Mouse (Mus musculus) liver, embryonic 14.5 days (tissue): Measurements from ENCODE around the gene Col23a1. TPM values are rescaled to one million over a fixed set of nuclear protein-coding genes. Genes with fewer than 3 reads are reported as not detected.

ENCODE experiments used
- ATAC-seq: fragments of 200-750 bp; cut with Nextera tagmentation; 2 replicates; pipeline ENCODE4 v1.8.0; 2017; ENCODE audit warnings: moderate number of reproducible peaks, mild to moderate bottlenecking, moderate library complexity; ENCODE audit not compliant: insufficient read depth
- DNase-seq, 3 experiments: peaks; one replicate each; pipeline ENCODE4 v3.0.0-alpha.2; 2012 to 2013; ENCODE audit warnings: low read depth in 3 of 3, low spot score in 3 of 3
- H3K27ac ChIP-seq: fragments of 300-500 bp; sonication (generic); 2 replicates; pipeline ENCODE4 v1.5.1; 2014; ENCODE audit warnings: moderate library complexity, mild to moderate bottlenecking, control low read depth, inconsistent platforms
- H3K27me3 ChIP-seq: fragments of 300-500 bp; sonication (generic); 2 replicates; pipeline ENCODE4 v1.6.1; 2014; ENCODE audit warnings: mild to moderate bottlenecking, low read length, moderate library complexity; ENCODE audit not compliant: control insufficient read depth, insufficient read depth
- H3K36me3 ChIP-seq: fragments of 300-500 bp; sonication (generic); replicated peaks from 2 replicates; pipeline ENCODE4 v1.6.1; 2014; ENCODE audit warnings: low read depth; ENCODE audit not compliant: control insufficient read depth, insufficient read depth
- H3K4me1 ChIP-seq, 2 experiments: fragments of 200-500 bp in 1 of 2; fragments of 300-500 bp in 1 of 2; sonication (generic) in 1 of 2; replicated peaks; 2 replicates each; pipeline ENCODE4 v1.6.1; 2012 to 2014; ENCODE audit warnings: antibody characterized with exemption in 1 of 2, inconsistent platforms in 1 of 2, low read length in 1 of 2; ENCODE audit not compliant: control insufficient read depth in 2 of 2, insufficient read depth in 2 of 2
- H3K4me2 ChIP-seq: fragments of 300-500 bp; sonication (generic); 2 replicates; pipeline ENCODE4 v1.6.1; 2014; ENCODE audit warnings: low read depth, mild to moderate bottlenecking, control low read depth, moderate library complexity
- H3K4me3 ChIP-seq, 2 experiments: fragments of 200-500 bp in 1 of 2; fragments of 300-500 bp in 1 of 2; sonication (generic) in 1 of 2; 2 replicates each; pipeline ENCODE4 v1.5.1; 2012 to 2014; ENCODE audit warnings: low read depth in 2 of 2, low read length in 2 of 2, mild to moderate bottlenecking in 2 of 2, control low read depth in 1 of 2, inconsistent platforms in 1 of 2, moderate library complexity in 1 of 2; ENCODE audit not compliant: insufficient read depth in 1 of 2
- H3K9ac ChIP-seq: fragments of 300-500 bp; sonication (generic); replicated peaks from 2 replicates; pipeline ENCODE4 v1.6.1; 2014; ENCODE audit warnings: mild to moderate bottlenecking, control low read depth, moderate library complexity
- H3K9me3 ChIP-seq: fragments of 300-500 bp; sonication (generic); 2 replicates; pipeline ENCODE4 v1.6.1; 2016; ENCODE audit warnings: low read length, mixed read lengths; ENCODE audit not compliant: control insufficient read depth
- CTCF ChIP-seq: IDR thresholded peaks from 2 replicates; pipeline ENCODE4 v1.5.1; 2016; ENCODE audit warnings: antibody characterized with exemption, low read depth, control low read depth
- EP300 ChIP-seq: IDR thresholded peaks from 2 replicates; pipeline ENCODE4 v1.6.1; 2016; ENCODE audit warnings: antibody characterized with exemption, low read depth
- WGBS: fragments of 180-500 bp; shearing (Covaris S2); extraction: QIAGEN DNeasy Blood & Tissue Kit; methylation state at CpG from one replicate; pipeline ENCODE4 v1.1.7; 2014; ENCODE audit not compliant: insufficient replicate concordance; 5-methylcytosine and 5-hydroxymethylcytosine counted together
- polyA plus RNA-seq, 2 experiments: library from polyadenylated mRNA; depleted of rRNA in 1 of 2; stranded (reverse) in 1 of 2; unstranded in 1 of 2; fragments of >200 nt; fragmentation: Nextera tagmentation in 1 of 2; extraction: Ambion mirVana in 1 of 2; gene quantifications; 2 replicates each; pipeline versions ENCODE4 v1.2.1 to v1.2.3; 2012 to 2014

The Col23a1 gene
- polyA plus RNA-seq, 2 experiments: 0.11 to 0.19 TPM

DNA sequence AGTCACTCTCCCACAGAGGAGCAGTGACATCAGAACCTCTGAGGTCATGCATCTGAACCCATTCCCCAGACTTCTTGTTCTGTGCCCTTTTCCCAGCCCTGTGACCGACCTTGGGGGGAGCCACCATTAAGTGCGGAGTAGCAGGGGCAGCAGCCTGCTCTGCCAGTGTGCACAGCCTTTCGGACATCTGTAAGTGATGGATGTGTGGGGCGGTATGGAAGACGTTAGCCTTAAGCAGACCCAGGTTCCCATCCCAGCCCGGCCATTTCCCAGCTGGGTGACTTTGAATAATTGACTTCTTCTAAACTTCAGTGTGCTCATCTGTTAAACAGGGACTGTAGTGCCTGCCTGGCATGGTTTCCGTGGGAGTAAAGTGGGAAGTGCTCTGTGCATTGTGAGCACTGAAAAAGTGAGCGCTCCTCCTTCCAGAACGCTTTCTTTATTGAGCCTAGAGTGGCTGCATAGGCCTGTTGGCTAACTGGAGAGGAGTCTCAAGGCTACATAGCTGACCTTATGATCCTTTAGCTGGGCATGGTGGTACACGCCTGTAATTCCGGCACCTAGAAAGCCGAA is 14.3 kb downstream of the Col23a1 start:
- Histone ChIP-seq H3K27ac (no peak overlapping the region), H3K27me3 (no peaks in the 10 kb centered on the region), H3K9ac (no peak overlapping the region), H3K9me3 (no peaks in the 10 kb centered on the region), H3K4me1 (no peaks in the 10 kb centered on the region), H3K4me2 (no peak overlapping the region), H3K36me3 (no peaks in the 10 kb centered on the region), H3K4me3 (no peak overlapping the region)
- no peak for TF ChIP-seq EP300
- 70% methylated on average over 12 of the region's 12 CpGs for WGBS
- DNase-seq (no peak), ATAC-seq (no peak)

DNA sequence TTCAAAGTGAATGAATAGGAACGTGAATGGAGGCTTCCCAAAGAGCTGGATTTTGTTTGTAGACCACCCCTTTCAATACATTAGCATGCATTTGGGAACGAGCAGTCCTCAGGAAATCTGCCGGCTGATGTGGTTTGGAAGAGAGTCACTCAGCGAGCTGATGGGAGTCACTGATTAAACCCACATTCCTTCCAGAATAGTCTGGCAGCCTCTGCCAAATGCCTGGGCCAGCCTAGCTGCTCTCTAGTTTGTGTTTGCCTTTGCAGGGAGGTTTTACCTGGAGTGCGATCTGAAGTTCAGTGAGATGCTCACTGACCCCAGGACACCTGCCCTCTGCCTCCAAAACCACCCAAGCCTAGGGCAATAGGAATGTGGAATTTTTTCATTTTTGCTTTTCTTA is 18.6 kb downstream of the Col23a1 start:
- H3K9me3 ChIP-seq: no peaks in the 10 kb centered on the region
- H3K4me1 ChIP-seq: no peaks in the 10 kb centered on the region
- no peak overlapping the region for H3K27ac ChIP-seq
- no peak overlapping the region for H3K4me3 ChIP-seq
- no peak overlapping the region for H3K4me2 ChIP-seq
- 28% methylated on average over 5 of the region's 5 CpGs for WGBS
- no peaks in the 10 kb centered on the region for H3K36me3 ChIP-seq
- no peak for ATAC-seq
- H3K27me3 ChIP-seq: no peaks in the 10 kb centered on the region
- TF ChIP-seq EP300: no peak
- TF ChIP-seq CTCF: no peak
- no peak for DNase-seq
- H3K9ac ChIP-seq: no peak overlapping the region

DNA sequence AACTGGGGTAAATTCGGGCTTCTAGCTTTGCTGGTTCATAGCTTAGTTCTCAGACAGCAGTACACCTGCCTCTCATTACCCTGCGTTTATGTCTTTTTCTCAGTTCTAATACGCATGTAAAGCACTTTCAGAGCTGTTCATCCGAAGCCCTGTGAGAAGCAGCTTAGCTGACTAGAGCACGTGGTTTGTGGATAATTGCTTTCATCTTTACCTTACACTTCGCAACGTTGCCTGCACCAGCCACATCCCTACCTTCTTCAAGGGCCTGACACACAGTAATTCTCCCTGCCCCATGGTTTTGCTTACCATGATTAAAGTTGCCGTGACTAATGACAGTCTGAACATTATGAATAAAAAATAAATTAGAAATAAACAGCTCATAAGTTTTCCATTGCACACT is 22.1 kb downstream of the Col23a1 start:
- 64% methylated on average over 8 of the region's 8 CpGs for WGBS
- DNase-seq: no peak
- H3K4me3 ChIP-seq: no peak overlapping the region
- H3K4me1 ChIP-seq: no peaks in the 10 kb centered on the region
- TF ChIP-seq EP300: no peak
- TF ChIP-seq CTCF: no peak
- no peak overlapping the region for H3K9ac ChIP-seq
- no peaks in the 10 kb centered on the region for H3K36me3 ChIP-seq
- H3K4me2 ChIP-seq: no peak overlapping the region
- H3K27ac ChIP-seq: no peak overlapping the region
- no peaks in the 10 kb centered on the region for H3K9me3 ChIP-seq
- H3K27me3 ChIP-seq: no peaks in the 10 kb centered on the region
- ATAC-seq: no peak

DNA sequence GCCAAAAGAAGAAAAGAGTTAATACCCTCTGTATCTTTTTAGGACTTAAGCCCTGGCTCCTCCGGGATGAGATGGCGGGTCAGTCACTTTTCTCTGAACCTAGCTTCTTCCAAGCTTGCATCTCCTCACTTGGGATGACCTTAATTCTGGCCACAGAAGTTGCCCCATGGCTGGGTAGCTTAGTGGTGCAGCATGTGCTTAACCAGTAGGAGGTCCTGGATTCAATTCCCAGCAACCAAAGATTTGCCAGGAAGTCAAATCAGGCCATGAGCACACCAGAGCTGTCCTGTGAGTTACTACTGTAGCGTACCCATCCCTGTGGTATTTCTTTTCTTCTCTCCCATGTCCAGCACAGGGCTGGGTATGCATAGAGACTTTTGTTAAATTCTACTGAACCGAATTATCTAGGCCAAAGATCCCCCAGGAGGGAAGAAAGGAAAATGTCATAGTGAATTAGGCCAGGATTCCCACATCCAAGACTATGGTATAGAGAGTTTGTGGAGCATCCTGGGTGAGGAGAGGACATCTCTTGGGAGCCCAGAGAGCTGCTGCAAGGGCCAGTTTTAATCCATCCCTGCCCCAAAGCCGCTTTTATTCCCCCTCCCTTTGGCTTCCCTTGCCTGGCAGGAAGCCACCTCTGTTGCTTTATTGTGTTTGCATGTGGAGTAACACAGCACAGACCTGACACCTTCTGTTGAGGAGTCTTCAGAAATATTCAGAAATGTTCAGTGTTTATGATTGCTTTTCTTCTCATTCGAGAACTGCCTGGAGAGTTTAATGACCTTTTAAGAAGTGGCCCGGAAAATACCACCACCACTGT is 26.5 kb downstream of the Col23a1 start:
- no peaks in the 10 kb centered on the region for H3K27me3 ChIP-seq
- no peaks in the 10 kb centered on the region for H3K4me1 ChIP-seq
- H3K9me3 ChIP-seq: no peaks in the 10 kb centered on the region
- no peaks in the 10 kb centered on the region for H3K36me3 ChIP-seq
- H3K4me3 ChIP-seq: no peak overlapping the region
- ATAC-seq (no peak), DNase-seq (no peak)
- no peak overlapping the region for H3K9ac ChIP-seq
- WGBS: 65% methylated on average over 7 of the region's 7 CpGs
- TF ChIP-seq EP300 (no peak), CTCF (no peak)
- H3K27ac ChIP-seq: no peak overlapping the region
- H3K4me2 ChIP-seq: no peak overlapping the region

DNA sequence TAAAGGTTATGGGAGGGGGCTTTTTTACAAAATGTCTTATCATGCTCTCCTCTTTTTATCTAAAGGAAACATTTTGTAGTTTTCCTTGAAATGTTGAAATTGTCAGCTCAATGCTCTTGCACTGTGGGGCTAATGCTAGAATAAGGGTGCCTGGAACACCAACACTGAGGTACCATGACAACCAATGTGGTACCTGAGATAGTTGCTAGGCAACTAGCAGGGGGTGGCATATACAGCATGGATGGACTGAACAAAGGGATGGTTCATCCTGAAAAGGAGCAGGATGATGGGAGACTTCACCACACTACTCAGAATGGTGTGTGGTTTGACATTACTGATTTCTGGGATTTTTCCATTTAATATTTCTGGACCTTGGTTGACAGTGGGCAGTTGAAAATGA is 30.9 kb downstream of the Col23a1 start:
- no peak for DNase-seq
- Histone ChIP-seq H3K27me3 (no peaks in the 10 kb centered on the region), H3K27ac (no peak overlapping the region), H3K36me3 (no peaks in the 10 kb centered on the region), H3K9me3 (no peaks in the 10 kb centered on the region), H3K9ac (no peak overlapping the region), H3K4me3 (no peak overlapping the region), H3K4me2 (no peak overlapping the region), H3K4me1 (no peaks in the 10 kb centered on the region)
- ATAC-seq: no peak
- TF ChIP-seq EP300 (no peak), CTCF (no peak)
